Mouse (Mus musculus): ENCODE results near the gene Dis3l.

- TF ChIP-seq CTCF (IDR thresholded peaks at IDR 0.05; ENCODE audit: low read depth) (no peak), EP300 (IDR thresholded peaks at IDR 0.05; ENCODE audit: low read depth) (no peak)
Measured at GRCm38 (mm10) chr9:64312128-64312527, 29.0 kb downstream of the Dis3l start.

Measured in heart, postnatal 0 days (tissue).